ENCODE assay signal across 9 mouse cellular contexts in genomic region chr10:91001421-91001820, GRCm38 (mm10).
A peak's percentile ranks its signal among the peaks of the same experiment; 100 is the strongest.
DNase-seq lines count a peak whose midpoint lies in the region; ATAC-seq and TF ChIP-seq lines count a peak whose summit lies in the region.
"Had no signal": no experiment of that assay in that cellular context is flagged by ENCODE, and none has a peak within 500 bp of the region (broad histone marks: within the 10 kb centered on the region; RNA-seq: fewer than 3 reads in every experiment).

No protein-coding gene starts in this region.

- peak overlapping the region; percentile 9; the same call in 1 of the 2 replicates for H3K4me2 ChIP-seq in forebrain, embryonic 15.5 days (replicated peaks)
- H3K4me2 ChIP-seq in lung, embryonic 14.5 days = no peak overlapping the region
- H3K4me2 ChIP-seq in hindbrain, embryonic 13.5 days = no peak overlapping the region

- H3K27ac ChIP-seq in forebrain, embryonic 15.5 days (replicated peaks) = peak overlapping the region; percentile 42; the same call in 1 of the 2 replicates
- H3K27ac ChIP-seq in forebrain, embryonic 10.5 days = no peak overlapping the region
- H3K27ac ChIP-seq in lung, embryonic 14.5 days (ENCODE audit: low read depth) = no peak overlapping the region
- H3K27ac ChIP-seq in hindbrain, embryonic 13.5 days = no peak overlapping the region

- H3K27me3 ChIP-seq in forebrain, embryonic 15.5 days = no peaks in the 10 kb centered on the region
- H3K27me3 ChIP-seq in forebrain, embryonic 10.5 days (ENCODE audit: poor library complexity, severe bottlenecking) = no peaks in the 10 kb centered on the region
- H3K27me3 ChIP-seq in lung, embryonic 14.5 days (ENCODE audit: insufficient read depth, low read length) = no peaks in the 10 kb centered on the region
- no peaks in the 10 kb centered on the region for H3K27me3 ChIP-seq in hindbrain, embryonic 13.5 days

- H3K9ac ChIP-seq in forebrain, embryonic 15.5 days (replicated peaks) = no peak overlapping the region
- H3K9ac ChIP-seq in lung, embryonic 14.5 days = no peak overlapping the region
- no peak overlapping the region for H3K9ac ChIP-seq in hindbrain, embryonic 13.5 days

- H3K4me3 ChIP-seq in forebrain, embryonic 15.5 days = no peak overlapping the region
- H3K4me3 ChIP-seq in forebrain, embryonic 10.5 days = no peak overlapping the region
- H3K4me3 ChIP-seq in lung, embryonic 14.5 days (ENCODE audit: low read depth, low read length) = no peak overlapping the region
- no peak overlapping the region for H3K4me3 ChIP-seq in lung, adult 2 months (replicated peaks; ENCODE audit: extremely low read depth, low read depth, low read length)
- no peak overlapping the region for H3K4me3 ChIP-seq in hindbrain, embryonic 13.5 days

- H3K9me3 ChIP-seq in forebrain, embryonic 15.5 days = no peaks in the 10 kb centered on the region
- no peaks in the 10 kb centered on the region for H3K9me3 ChIP-seq in forebrain, embryonic 10.5 days
- no peaks in the 10 kb centered on the region for H3K9me3 ChIP-seq in lung, embryonic 14.5 days (ENCODE audit: low read depth, low read length)
- H3K9me3 ChIP-seq in hindbrain, embryonic 13.5 days = no peaks in the 10 kb centered on the region

- WGBS in forebrain, embryonic 15.5 days = 41% methylated on average over 13 of the region's 13 CpGs
- 92% methylated on average over 13 of the region's 13 CpGs for WGBS in forebrain, embryonic 10.5 days
- WGBS in lung, embryonic 14.5 days = 55% methylated on average over 13 of the region's 13 CpGs
- 66% methylated on average over 13 of the region's 13 CpGs for WGBS in lung, adult 2 months
- WGBS in hindbrain, embryonic 13.5 days = 65% methylated on average over 13 of the region's 13 CpGs

- TF ChIP-seq CTCF in lung, embryonic 14.5 days (IDR thresholded peaks at IDR 0.05; ENCODE audit: low read depth) = no peak
- TF ChIP-seq CTCF in lung, adult 2 months (IDR thresholded peaks at IDR 0.05; ENCODE audit: insufficient read depth, low read length) = no peak

- ATAC-seq in forebrain, embryonic 15.5 days (replicated peaks) = peak; percentile 46; the same call in 1 of the 2 replicates
- ATAC-seq in lung, embryonic 14.5 days (ENCODE audit: insufficient read depth) = peak; percentile 47; the same call in 1 of the 2 replicates
- no peak for ATAC-seq in hindbrain, embryonic 13.5 days (ENCODE audit: low FRiP score)
- ATAC-seq: activated CD4-positive, CD25-positive, alpha-beta regulatory T cell, adult 4 months had no signal

- H3K36me3 ChIP-seq in forebrain, embryonic 15.5 days = 0 out of 2 replicates have a peak, but pooled peaks cover 6% of the 10 kb centered on the region
- peaks cover 34% of the 10 kb centered on the region for H3K36me3 ChIP-seq in forebrain, embryonic 10.5 days (replicated peaks)
- H3K36me3 ChIP-seq in lung, embryonic 14.5 days (ENCODE audit: insufficient read depth) = peaks cover 17% of the 10 kb centered on the region; the same call in 1 of the 2 replicates
- H3K36me3 ChIP-seq in hindbrain, embryonic 13.5 days = peaks cover 21% of the 10 kb centered on the region

- DNase-seq in forebrain, embryonic 10.5 days (ENCODE audit: extremely low spot score, low spot score) = no peak
- DNase-seq in lung, embryonic 14.5 days = peak; percentile 70
- DNase-seq in lung, adult 2 months = no peak
- peak; percentile 47 to 58 for DNase-seq in heart, adult 9 months (ENCODE audit: low spot score in 2 of 2)
- DNase-seq in lung, postnatal 14 days = peak; percentile 28
- DNase-seq in natural killer cell, adult 2 months (ENCODE audit: low spot score in 2 of 2) = no peak

- peaks cover 3% of the 10 kb centered on the region for H3K4me1 ChIP-seq in forebrain, embryonic 15.5 days
- H3K4me1 ChIP-seq in forebrain, embryonic 10.5 days = no peaks in the 10 kb centered on the region
- H3K4me1 ChIP-seq in lung, embryonic 14.5 days (ENCODE audit: insufficient read depth) = no peaks in the 10 kb centered on the region
- no peaks in the 10 kb centered on the region for H3K4me1 ChIP-seq in lung, adult 2 months (ENCODE audit: control insufficient read depth, insufficient read depth, low read length)
- H3K4me1 ChIP-seq in hindbrain, embryonic 13.5 days (replicated peaks) = no peaks in the 10 kb centered on the region

- no peak for TF ChIP-seq POLR2A in lung, adult 2 months (IDR thresholded peaks at IDR 0.05; ENCODE audit: borderline replicate concordance, extremely low read depth, low read depth, low read length)

Comparison
In these comparisons a context has a peak if more than half of its experiments do, and no peak if none do; other contexts are left out.
1. DNase-seq: peak in lung, embryonic 14.5 days (single experiment), heart, adult 9 months (2 of 2) and lung, postnatal 14 days (single experiment); none in forebrain, embryonic 10.5 days (single experiment), lung, adult 2 months (single experiment) and natural killer cell, adult 2 months (0 of 2).